Mouse (Mus musculus) spleen, postnatal 36 days (tissue): ENCODE measurements at regions not wholly inside any gene's neighbourhood (a gene's known extent, or its start where the extent isn't known, plus 50 kb on each side); places are given as distances from the start of the nearest gene placed in this dataset.

Source experiments
- DNase-seq, 2 experiments: peaks; one replicate each; pipeline ENCODE4 v3.0.0; 2022; ENCODE audit warnings: low spot score in 2 of 2, mixed read lengths in 1 of 2

DNA sequence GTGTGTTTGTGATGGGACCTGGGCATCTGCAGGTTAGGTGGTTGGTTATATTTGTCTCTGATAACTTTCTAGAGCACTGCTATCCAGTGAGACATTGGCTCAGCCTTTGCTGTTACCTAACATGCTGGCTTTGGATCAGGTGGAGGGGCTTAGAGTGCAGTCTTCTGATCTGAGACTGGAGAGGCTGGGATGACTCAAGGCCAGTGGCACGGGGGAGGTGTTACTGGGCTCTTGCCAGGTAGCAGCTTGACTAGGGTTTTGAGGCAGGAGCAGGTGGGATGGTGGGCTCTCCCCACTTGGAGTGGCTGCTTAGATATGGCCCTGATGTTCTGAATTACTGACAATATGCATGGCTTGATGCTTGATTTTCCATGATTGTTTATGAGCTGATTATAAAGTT, 236.0 kb downstream of the Zfp704 start:
- no peak for DNase-seq

DNA sequence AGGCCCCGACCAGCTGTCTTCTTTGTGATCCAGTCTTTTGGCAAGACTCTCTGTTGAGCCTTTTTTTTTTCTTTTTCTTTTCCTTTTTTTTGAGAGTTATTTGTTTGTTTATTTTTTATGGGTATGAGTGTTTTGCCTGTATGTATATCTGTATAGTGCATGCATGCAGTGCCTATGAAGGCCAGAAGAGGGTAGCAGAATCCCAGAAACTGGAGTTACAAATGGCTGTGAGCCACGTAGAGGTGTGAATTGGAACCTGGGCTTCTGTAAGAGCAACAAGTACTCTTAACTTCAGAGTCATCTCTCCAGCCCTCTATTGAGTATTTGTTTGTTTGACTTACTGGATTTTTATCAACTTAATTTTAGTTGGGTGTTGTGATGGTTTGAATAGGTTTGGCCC, 239.8 kb downstream of the Zfp704 start:
- DNase-seq = no peak

DNA sequence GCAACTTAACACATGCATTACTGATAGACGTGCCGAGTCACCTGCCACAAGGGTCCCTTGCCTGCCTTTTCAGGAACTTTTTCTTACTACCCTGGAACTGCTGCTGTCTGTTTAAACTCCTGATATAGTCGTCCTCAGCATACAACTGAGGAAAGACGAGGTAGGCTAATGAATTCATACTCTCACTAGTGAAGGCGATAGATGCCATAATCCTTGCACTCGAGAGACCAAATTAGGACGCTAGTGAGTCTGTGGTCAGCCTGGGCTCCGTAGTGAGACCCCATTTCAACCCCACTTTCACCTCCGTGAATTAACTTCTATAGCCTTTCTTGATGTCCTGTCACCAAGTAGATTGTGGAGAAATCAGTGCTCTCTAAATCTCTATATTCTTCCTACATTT, 244.1 kb downstream of the Zfp704 start:
- no peak for DNase-seq

- no peak for DNase-seq
These were observed 250.7 kb downstream of the Zfp704 start for GRCm38 (mm10) chr3:9359186-9359585.

GRCm38 (mm10) chr3:9358111-9358510, 251.8 kb downstream of the Zfp704 start:
- no peak for DNase-seq

DNA sequence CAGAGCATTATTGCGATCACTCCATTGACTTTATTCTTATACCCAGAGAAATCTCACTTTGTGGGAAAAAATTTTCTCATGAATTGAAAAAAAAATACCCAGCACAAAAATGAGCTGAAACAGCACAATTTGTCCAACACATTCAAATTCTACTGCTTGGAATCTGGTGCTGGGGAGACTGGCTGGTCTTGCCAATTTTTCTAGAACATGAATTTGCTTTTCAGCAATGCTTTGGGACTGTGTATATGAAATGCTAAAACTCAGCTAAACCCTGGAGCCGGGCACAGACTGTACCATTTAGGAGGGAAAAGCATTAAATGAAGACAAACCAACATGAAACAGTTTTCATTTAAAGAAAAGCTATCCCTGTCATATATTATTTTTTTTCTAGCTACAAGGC, 252.2 kb downstream of the Zfp704 start:
- DNase-seq = no peak

DNA sequence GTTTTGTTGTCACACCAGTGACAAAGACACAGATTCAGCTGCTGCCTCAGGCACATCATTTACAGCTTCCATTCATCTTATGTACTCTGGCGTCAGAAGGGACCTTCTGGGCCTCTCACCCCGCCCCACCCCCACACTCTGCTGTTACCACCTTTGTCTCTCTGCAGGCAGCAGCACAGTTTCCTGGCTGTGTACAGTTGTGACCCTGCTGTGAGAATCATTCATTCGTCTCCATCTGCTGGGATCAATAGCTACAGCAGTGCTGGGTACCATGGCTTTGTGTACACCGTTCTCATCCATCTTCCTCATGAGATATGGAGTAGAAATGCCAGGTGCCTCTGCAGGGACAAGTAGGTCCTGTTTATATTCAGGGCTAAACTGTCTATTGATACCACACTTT, 254.0 kb downstream of the Zfp704 start:
- no peak for DNase-seq

DNA sequence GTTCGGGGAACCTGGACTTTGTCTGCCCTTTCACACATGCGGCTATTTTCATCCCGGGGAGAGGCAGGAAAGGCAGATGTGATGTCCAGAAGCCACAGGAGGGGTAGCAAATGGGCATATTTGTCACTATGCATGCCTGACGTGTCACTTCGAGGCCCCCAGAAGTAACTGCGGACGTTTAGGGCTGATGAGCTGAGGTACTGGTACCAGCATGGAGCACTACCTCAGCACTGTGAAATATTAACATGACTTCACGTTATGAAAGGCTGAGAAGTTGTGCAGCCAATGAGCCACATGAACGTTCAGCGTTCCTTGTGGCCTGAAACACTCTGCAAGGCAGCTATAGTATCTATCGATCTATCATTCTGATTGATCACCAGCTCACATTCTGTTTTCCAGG, 255.1 kb downstream of the Zfp704 start:
- no peak for DNase-seq

GRCm38 (mm10) chr3:9352251-9352650, 257.6 kb downstream of the Zfp704 start:
- no peak for DNase-seq

GRCm38 (mm10) chr3:9349822-9350221, 260.1 kb downstream of the Zfp704 start:
- no peak for DNase-seq

DNA sequence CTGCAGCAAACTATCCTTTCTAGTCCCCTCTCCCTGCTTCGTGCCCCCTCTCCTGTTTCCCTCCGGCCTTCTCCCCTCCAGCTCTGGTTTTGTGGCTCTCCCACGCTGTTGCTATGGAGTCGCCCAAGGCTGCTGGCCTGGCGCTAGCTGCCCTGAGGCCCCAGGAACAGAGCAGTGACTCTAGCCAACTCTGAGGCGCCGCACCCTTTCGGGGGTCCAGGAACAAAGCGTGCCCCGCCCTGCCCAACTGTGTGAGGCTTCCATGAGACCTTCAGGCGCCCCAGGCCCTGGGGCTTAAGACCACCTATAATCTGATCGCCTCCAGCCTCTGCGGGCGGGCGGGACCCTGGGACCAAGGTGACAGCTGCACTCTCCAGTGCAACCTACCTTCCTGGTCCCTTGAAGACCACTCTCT, 262.4 kb downstream of the Zfp704 start:
- no peak for DNase-seq

- no peak for DNase-seq
These were observed 262.9 kb downstream of the Zfp704 start for GRCm38 (mm10) chr3:9346857-9347445.

DNA sequence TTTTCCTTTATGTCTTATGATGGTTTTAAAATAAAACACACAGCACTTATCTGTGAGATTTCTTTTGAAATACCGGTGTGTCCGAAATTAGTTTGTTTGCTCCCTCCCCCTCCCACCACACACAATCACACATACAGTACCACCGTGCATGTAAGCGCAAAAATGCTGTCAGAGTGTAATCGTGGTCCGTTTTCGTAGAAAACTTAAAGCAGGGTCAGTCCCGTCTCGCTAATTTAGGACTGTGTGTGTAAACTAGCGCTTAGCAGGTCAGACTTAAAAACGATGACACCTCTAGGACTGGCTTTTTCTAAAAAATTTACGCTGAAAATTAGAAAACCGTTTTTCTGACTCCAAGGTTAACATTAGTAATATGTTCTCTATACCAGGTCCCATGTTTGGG, 263.5 kb downstream of the Zfp704 start:
- no peak for DNase-seq

DNA sequence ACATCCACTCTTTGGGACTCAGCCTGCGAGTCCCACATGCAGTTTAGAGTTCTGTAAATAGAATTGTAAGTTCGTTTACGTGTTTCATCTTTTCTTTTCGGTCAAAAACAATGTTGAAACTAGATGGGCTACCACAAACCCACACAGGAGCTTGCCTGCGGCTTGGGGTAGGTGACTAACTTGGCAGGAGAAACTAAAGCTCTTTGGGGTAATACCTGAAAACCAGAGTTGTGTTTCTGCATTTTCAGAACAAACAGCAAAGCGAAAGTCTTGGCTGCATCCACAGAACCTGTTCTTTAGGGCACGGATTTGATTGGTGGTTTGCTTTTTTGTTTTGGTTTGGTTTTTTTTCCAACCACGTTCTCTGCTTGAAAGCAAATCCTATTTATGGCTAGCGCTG, 264.0 kb downstream of the Zfp704 start:
- no peak for DNase-seq

DNA sequence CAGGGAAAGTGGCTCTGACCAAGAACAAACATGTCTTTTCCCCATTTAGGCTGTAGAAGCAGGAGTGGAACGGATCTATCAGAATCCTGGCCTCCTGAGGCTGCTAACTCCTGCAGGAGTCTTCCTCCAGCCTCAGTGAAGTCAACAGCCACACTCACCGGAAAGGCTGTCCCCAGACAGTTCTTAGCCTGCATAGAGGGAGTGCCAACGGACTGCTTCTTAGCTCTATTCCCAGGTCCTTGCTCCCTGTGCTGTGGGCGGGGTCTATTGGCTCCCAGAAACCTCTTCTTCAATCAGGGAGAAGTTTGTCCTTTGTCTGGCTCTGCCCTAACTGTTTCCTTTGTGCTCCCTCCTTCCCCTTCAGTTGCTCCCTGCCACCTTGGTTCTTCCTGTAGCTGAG, 266.3 kb downstream of the Zfp704 start:
- DNase-seq = no peak

DNA sequence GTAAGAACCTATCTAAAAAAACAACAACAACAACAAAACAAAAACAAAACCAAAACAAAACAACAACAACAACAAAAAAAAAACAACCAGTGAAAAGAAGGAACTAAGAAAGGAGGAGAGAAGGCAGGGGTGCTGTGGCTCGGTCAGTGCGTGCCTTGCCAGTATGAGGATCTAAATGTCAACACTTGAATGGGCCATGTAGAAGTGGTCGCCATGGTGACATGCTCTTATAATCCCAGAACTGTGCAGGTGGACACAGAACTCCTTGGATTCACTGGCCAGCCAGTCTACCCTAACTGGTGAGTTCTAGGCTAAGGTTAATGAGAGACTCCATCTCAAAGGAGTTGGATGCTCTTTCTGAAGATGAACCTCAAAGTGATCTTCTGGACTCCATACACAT, 267.7 kb downstream of the Zfp704 start:
- no peak for DNase-seq

GRCm38 (mm10) chr3:9341657-9342056, 268.2 kb downstream of the Zfp704 start:
- no peak for DNase-seq

- DNase-seq = no peak
These were observed 268.6 kb downstream of the Zfp704 start for GRCm38 (mm10) chr3:9341244-9341643.

DNA sequence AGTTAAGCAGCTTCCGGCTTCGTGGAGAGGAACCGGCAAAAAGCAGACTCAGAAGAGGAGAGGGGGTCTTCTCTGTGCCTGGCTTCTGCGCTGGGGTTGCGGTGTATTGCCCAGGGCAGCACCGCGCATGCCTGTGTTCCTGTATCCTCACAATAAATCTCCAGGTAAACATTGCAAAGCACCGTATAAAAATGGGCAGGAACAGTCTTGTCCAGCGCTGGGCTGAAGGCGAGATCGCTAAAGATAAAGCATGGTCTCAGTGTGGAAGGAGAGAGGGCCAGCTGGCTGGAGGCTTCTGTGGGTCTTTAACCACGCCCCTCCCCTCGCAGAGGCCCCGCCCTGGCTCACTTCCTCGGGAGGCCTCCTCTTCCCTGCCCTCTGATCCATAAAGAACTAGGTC, 269.1 kb downstream of the Zfp704 start:
- peak in 1 of 2 experiments; percentile 11 for DNase-seq

GRCm38 (mm10) chr3:9340344-9340743, 269.5 kb downstream of the Zfp704 start:
- DNase-seq = no peak

- DNase-seq = no peak
These were observed 270.2 kb downstream of the Zfp704 start for GRCm38 (mm10) chr3:9339669-9340068.

DNA sequence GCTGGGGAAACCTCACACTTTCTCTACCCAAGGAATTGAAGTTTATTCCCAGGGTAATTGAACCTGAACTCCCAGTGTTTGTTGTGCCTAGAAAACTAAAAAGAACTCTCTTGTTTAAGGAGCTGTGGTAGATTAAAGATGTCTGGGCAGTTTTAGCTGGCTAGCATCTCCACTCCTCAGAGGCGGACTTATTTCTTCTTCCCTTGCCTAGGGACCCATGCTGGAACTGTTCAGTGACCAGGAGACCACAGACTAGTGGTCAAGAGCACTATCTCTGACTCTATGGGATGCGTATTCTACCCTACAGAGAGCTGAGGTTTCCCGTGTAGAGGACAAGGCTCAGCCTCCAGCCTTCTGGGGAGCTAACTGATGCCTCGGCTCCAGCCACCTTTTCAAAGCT, 274.3 kb downstream of the Zfp704 start:
- no peak for DNase-seq
